Mouse (Mus musculus): ENCODE results near the gene Nup210. TPM values are rescaled to one million over a fixed set of nuclear protein-coding genes. Genes with fewer than 3 reads are reported as not detected.

Gene Nup210
- polyA plus RNA-seq, 1 experiment, result 1.3 TPM

DNA sequence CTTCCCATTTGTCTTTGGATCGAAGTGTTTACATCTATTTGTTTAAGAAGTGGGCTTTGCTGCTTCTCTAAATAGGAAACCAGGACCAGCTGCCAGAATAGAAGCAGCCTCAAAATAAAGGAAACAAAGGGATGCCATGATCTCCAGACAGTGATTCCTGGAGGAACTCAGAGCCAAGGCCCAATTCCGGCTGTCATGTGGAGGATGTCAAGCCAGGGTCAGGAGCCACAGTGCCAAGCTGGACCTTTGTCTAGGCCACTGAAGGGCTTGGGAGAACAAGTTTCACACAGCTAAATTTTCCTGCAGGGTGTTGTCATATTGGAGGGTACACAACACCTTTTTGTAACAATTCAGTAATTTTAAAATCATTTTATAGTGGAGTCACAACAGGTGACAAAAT is 3.6 kb upstream of the Nup210 start:
- TF ChIP-seq POLR2A (IDR thresholded peaks at IDR 0.05; ENCODE audit: low read depth, low read length) (no peak), CTCF (IDR thresholded peaks at IDR 0.05; ENCODE audit: borderline replicate concordance, insufficient read depth, low read length) (no peak)
- Histone ChIP-seq H3K4me1 (ENCODE audit: control insufficient read depth, insufficient read depth, low read length) (no peaks in the 10 kb centered on the region), H3K27ac (ENCODE audit: insufficient read depth, low read length) (no peak overlapping the region), H3K4me3 (ENCODE audit: insufficient read depth, low read length) (no peak overlapping the region)

DNA sequence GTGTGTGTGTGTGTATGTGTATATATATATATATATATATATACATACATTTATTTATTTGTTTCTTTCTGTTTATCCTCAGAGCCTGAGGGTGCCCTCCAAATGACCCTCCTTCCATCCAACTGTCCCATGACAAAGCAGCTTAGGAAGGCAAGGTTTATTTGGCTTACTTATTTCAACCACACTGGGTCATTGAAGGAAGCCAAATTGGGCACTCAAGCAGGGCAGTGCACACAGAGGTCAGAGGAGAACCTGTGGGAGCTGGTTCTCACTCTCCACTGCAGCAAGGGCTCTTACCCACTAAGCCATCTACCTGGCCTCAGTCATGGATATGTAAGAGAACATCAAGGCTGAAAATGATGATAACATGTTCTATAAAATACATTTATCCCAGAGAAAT is 1.9 kb upstream of the Nup210 start:
- Histone ChIP-seq H3K27ac (ENCODE audit: insufficient read depth, low read length) (no peak overlapping the region), H3K4me3 (ENCODE audit: insufficient read depth, low read length) (no peak overlapping the region), H3K4me1 (ENCODE audit: control insufficient read depth, insufficient read depth, low read length) (no peaks in the 10 kb centered on the region)
- no peak for TF ChIP-seq CTCF (IDR thresholded peaks at IDR 0.05; ENCODE audit: borderline replicate concordance, insufficient read depth, low read length)
- TF ChIP-seq POLR2A (IDR thresholded peaks at IDR 0.05; ENCODE audit: low read depth, low read length), result no peak

DNA sequence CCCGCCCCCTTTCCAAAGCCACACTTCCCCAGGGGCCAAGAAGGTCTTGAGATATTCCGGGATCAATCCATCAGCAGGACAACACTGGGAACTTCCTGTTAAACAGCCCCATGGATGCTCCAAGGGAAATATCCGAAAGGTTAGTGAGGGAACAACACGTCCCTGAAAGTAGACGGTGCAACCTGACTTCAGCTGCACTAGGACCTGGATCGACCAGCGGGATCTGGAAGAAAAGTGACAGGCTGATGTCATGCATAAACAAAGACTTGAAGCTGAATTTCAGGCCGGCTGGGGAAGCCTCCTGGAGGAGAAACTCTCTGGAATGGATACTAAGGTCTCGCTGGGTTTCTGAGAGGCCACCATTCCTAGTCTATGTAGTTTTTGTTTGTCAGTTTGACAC is 520 bp upstream of the Nup210 start:
- TF ChIP-seq CTCF (IDR thresholded peaks at IDR 0.05; ENCODE audit: borderline replicate concordance, insufficient read depth, low read length), result no peak
- no peak for TF ChIP-seq POLR2A (IDR thresholded peaks at IDR 0.05; ENCODE audit: low read depth, low read length)
- Histone ChIP-seq H3K4me1 (ENCODE audit: control insufficient read depth, insufficient read depth, low read length) (no peaks in the 10 kb centered on the region), H3K4me3 (ENCODE audit: insufficient read depth, low read length) (no peak overlapping the region), H3K27ac (ENCODE audit: insufficient read depth, low read length) (no peak overlapping the region)

DNA sequence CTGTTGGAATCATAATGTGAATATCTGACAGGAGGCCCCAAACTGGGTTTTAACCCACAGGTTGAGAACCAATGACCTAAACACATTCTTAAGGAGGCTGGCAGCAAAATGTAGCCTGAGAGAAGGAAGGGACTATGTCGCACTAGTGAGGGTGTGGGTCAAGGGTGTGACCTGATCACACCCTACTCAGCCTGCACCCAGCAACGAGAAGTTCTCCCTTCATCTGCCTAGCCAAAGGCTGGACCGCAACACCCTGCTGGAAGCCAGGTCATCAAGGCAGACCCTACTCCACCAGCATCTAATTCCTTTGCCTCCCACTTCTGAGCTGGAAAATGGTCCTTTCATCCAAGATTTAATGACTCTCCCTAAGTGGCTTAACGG is 776 bp downstream of the Nup210 start:
- H3K4me1 ChIP-seq (ENCODE audit: control insufficient read depth, insufficient read depth, low read length), result no peaks in the 10 kb centered on the region
- TF ChIP-seq CTCF (IDR thresholded peaks at IDR 0.05; ENCODE audit: borderline replicate concordance, insufficient read depth, low read length), result no peak
- TF ChIP-seq POLR2A (IDR thresholded peaks at IDR 0.05; ENCODE audit: low read depth, low read length), result no peak
- H3K27ac ChIP-seq (ENCODE audit: insufficient read depth, low read length), result no peak overlapping the region
- 0 out of 2 replicates have a peak overlapping the region, but pooled peaks have one; percentile 30 for H3K4me3 ChIP-seq (ENCODE audit: insufficient read depth, low read length)

DNA sequence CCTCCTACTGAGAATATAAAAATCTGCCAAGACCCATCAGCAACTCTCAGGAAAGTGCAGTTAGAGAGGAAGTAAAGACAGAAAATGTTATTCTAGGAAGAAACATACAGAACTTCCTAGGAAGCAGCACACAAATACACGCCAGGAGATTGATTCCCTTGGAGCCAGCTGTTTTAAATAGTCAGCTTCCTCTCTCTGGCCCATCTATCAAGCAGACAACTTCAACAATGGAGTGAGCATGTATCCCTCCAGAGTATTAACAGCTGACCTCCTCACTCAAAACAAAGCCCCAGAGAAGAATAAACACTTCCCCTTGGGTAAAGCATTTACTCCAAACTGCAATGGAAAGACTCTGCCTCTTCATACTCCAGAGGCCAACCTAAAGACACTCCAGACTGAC is 1.5 kb downstream of the Nup210 start:
- no peak overlapping the region for H3K4me3 ChIP-seq (ENCODE audit: insufficient read depth, low read length)
- no peak overlapping the region for H3K27ac ChIP-seq (ENCODE audit: insufficient read depth, low read length)
- TF ChIP-seq POLR2A (IDR thresholded peaks at IDR 0.05; ENCODE audit: low read depth, low read length) (no peak), CTCF (IDR thresholded peaks at IDR 0.05; ENCODE audit: borderline replicate concordance, insufficient read depth, low read length) (no peak)
- no peaks in the 10 kb centered on the region for H3K4me1 ChIP-seq (ENCODE audit: control insufficient read depth, insufficient read depth, low read length)

DNA sequence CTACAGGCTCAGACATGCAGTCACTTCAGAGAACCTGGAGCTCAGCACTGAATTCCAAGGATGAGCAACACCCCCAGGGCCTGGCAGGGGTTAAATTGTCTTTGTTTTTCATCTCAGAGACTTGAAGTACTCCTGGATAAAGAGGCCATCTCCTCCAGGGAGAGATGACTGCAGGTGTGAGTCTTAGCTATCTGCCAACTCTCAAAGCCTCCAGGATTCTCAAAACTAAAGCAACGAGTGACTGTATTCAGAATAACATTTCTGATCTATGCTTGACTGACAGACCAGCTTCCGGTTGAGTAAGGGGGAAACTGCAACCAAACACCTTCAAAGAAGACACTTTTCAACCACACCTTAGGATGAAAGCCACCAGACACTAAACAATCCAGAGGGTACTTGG is 1.9 kb downstream of the Nup210 start:
- H3K4me1 ChIP-seq (ENCODE audit: control insufficient read depth, insufficient read depth, low read length), result no peaks in the 10 kb centered on the region
- TF ChIP-seq CTCF (IDR thresholded peaks at IDR 0.05; ENCODE audit: borderline replicate concordance, insufficient read depth, low read length) (no peak), POLR2A (IDR thresholded peaks at IDR 0.05; ENCODE audit: low read depth, low read length) (no peak)
- no peak overlapping the region for H3K4me3 ChIP-seq (ENCODE audit: insufficient read depth, low read length)
- H3K27ac ChIP-seq (ENCODE audit: insufficient read depth, low read length), result no peak overlapping the region

DNA sequence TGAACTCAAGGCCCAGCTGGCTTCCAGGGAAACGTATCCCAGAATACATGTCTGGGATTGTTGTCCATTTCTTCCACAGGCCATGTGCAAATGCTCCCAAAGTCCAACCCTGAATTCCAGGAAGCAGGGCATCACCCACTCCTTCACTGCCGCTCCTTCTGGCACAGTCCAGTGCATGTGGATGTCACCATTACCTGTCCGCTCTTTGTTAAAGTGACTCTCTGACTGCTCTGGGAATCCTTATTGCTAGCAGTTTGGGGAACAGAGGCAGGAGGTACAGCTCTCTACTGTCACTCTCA is 4.7 kb downstream of the Nup210 start:
- no peak for TF ChIP-seq POLR2A (IDR thresholded peaks at IDR 0.05; ENCODE audit: low read depth, low read length)
- no peak for TF ChIP-seq CTCF (IDR thresholded peaks at IDR 0.05; ENCODE audit: borderline replicate concordance, insufficient read depth, low read length)
- Histone ChIP-seq H3K4me3 (ENCODE audit: insufficient read depth, low read length) (no peak overlapping the region), H3K27ac (ENCODE audit: insufficient read depth, low read length) (no peak overlapping the region), H3K4me1 (ENCODE audit: control insufficient read depth, insufficient read depth, low read length) (no peaks in the 10 kb centered on the region)

DNA sequence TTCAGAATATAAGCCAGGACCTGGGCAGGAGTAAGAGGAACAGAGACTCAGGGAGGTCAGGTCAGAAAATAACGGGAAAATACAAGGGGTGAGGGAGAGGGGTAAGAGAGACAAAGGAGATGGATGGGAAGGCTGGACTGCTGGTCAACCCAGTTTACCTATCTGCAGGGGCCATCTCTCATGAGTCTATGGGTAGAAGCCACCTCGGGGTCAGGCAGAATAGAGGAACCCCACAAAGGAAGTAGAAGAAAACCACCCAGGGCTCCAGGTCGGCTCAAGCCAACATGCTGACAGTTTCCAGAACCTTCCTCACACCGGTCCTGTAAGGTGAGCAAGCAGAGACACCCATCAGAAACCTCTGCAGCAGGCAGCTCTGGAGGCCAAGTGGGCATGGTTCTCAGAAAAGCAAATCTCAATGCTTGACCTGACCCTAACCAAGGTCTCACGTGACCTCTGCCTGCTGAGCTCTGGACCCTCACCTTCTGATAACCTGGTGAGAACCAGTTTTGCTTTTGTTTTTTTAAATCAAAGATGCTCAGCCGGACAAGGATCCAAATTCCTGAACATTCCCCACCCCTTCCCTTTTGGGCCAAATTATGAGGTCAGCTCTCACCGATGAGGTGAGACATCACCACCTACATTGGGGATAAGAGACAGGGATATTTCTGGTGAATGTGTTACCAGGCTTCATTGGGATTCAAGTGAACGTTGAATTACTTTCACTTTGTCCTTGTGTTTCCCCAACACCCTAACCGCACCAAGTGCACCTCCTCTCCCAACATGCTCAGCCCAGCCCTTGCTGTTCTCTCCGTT is 5.3 kb downstream of the Nup210 start:
- no peak for TF ChIP-seq POLR2A (IDR thresholded peaks at IDR 0.05; ENCODE audit: low read depth, low read length)
- no peak for TF ChIP-seq CTCF (IDR thresholded peaks at IDR 0.05; ENCODE audit: borderline replicate concordance, insufficient read depth, low read length)
- H3K4me3 ChIP-seq (ENCODE audit: insufficient read depth, low read length), result no peak overlapping the region
- no peak overlapping the region for H3K27ac ChIP-seq (ENCODE audit: insufficient read depth, low read length)
- H3K4me1 ChIP-seq (ENCODE audit: control insufficient read depth, insufficient read depth, low read length), result no peaks in the 10 kb centered on the region

DNA sequence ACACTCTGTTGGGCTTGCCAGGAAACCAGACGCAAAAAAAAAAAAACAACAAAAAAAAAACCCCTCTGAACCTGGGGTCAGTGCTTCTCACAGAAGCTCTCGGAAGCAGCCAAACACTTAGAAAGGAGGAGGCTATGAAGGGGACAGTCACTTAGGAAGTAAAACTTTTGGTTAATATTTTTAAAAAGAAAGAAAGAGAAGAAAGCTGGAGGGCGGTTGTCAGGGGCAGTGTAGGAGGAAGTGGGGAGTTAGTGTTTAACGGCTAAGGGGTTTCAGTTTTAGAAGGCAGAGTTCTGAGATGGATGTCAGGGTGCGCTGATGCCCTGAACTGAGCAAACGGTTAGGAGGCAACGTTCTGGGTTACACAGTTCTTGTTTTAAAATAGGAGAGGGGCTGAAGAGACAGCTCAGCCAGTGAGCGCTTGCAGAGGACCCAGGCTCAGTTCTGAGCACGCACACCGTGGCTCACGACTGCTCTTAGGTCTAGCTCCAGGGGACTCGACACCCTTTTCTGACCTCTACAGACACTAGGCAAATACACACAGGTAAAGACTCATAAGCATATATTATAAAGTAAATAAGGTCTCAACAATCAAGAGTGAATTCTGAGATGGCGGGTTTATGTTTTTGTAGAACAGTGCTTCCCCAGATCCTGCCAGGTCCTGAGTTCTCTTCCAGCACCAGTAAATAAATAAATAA is 6.2 kb downstream of the Nup210 start:
- no peak overlapping the region for H3K4me3 ChIP-seq (ENCODE audit: insufficient read depth, low read length)
- TF ChIP-seq POLR2A (IDR thresholded peaks at IDR 0.05; ENCODE audit: low read depth, low read length) (no peak), CTCF (IDR thresholded peaks at IDR 0.05; ENCODE audit: borderline replicate concordance, insufficient read depth, low read length) (no peak)
- H3K27ac ChIP-seq (ENCODE audit: insufficient read depth, low read length), result no peak overlapping the region
- no peaks in the 10 kb centered on the region for H3K4me1 ChIP-seq (ENCODE audit: control insufficient read depth, insufficient read depth, low read length)

DNA sequence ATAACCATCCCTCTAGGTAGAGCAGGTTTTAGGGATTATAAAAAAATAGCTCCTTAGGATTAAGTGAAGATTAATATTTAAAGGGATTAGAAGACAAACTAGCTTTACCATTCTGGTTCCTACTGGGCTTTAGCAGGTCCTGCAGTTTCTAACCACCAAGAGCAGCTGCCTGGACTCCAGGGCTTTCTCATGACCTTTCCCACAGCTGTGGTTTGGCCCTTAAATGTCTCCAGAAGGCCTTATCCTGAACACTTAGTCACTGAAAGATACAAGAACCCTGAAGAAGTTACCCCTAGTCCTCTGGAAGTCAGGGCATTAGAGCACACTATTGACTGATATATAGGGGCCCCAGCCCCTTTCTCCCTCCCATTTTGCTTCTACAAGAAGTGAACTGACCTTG is 7.1 kb downstream of the Nup210 start:
- no peak overlapping the region for H3K27ac ChIP-seq (ENCODE audit: insufficient read depth, low read length)
- no peaks in the 10 kb centered on the region for H3K4me1 ChIP-seq (ENCODE audit: control insufficient read depth, insufficient read depth, low read length)
- no peak for TF ChIP-seq CTCF (IDR thresholded peaks at IDR 0.05; ENCODE audit: borderline replicate concordance, insufficient read depth, low read length)
- no peak for TF ChIP-seq POLR2A (IDR thresholded peaks at IDR 0.05; ENCODE audit: low read depth, low read length)
- no peak overlapping the region for H3K4me3 ChIP-seq (ENCODE audit: insufficient read depth, low read length)
